Mouse (Mus musculus) forebrain, embryonic 11.5 days (tissue): ENCODE data around the gene Eno2. TPM values are rescaled to one million over a fixed set of nuclear protein-coding genes. Genes with fewer than 3 reads are reported as not detected.

Experiments used
- ATAC-seq: fragments of 200-750 bp; cut with Nextera tagmentation; replicated peaks from 2 replicates; pipeline ENCODE4 v1.8.0; 2017; ENCODE audit warnings: moderate TSS enrichment; ENCODE audit not compliant: low FRiP score
- DNase-seq: peaks from one replicate; pipeline ENCODE4 v3.0.0-alpha.2; 2017; ENCODE audit warnings: low spot score
- H3K27ac ChIP-seq: fragments of 300-500 bp; sonication (generic); 2 replicates; pipeline ENCODE4 v1.5.1; 2014; ENCODE audit warnings: low read depth, low read length
- H3K27me3 ChIP-seq: fragments of 300-500 bp; sonication (generic); 2 replicates; pipeline ENCODE4 v1.6.1; 2014; ENCODE audit warnings: mild to moderate bottlenecking, low read length, mixed read lengths; ENCODE audit not compliant: control insufficient read depth, insufficient read depth
- H3K36me3 ChIP-seq: fragments of 300-500 bp; sonication (generic); 2 replicates; pipeline ENCODE4 v1.6.1; 2014; ENCODE audit warnings: mild to moderate bottlenecking, low read length, moderate library complexity, mixed read lengths; ENCODE audit not compliant: control insufficient read depth, insufficient read depth
- H3K4me1 ChIP-seq: fragments of 300-500 bp; sonication (generic); replicated peaks from 2 replicates; pipeline ENCODE4 v1.6.1; 2014; ENCODE audit warnings: low read length, mixed read lengths; ENCODE audit not compliant: control insufficient read depth, insufficient read depth
- H3K4me2 ChIP-seq: fragments of 300-500 bp; sonication (generic); 2 replicates; pipeline ENCODE4 v1.6.1; 2014; ENCODE audit warnings: low read depth, mild to moderate bottlenecking, low read length, moderate library complexity, mixed read lengths; ENCODE audit not compliant: severe bottlenecking
- H3K4me3 ChIP-seq: fragments of 300-500 bp; sonication (generic); 2 replicates; pipeline ENCODE4 v1.5.1; 2014; ENCODE audit warnings: low read depth, low read length
- H3K9ac ChIP-seq: fragments of 300-500 bp; sonication (generic); 2 replicates; pipeline ENCODE4 v1.6.1; 2014; ENCODE audit warnings: low read length
- H3K9me3 ChIP-seq: fragments of 300-500 bp; sonication (generic); 2 replicates; pipeline ENCODE4 v1.6.1; 2016; ENCODE audit warnings: low read length, mixed read lengths; ENCODE audit not compliant: control insufficient read depth
- WGBS: fragments of 180-500 bp; shearing (Covaris S2); extraction: QIAGEN DNeasy Blood & Tissue Kit; methylation state at CpG from one replicate; pipeline ENCODE4 v1.1.7; 2014; 5-methylcytosine and 5-hydroxymethylcytosine counted together
- microRNA counts: library from miRNA; unstranded; fragments of <30 nt; microRNA quantifications from one replicate; lab custom pipeline; 2015
- microRNA-seq: library from miRNA; unstranded; fragments of <30 nt; microRNA quantifications from one replicate; pipeline ENCODE4, GENCODE M21; 2016; ENCODE audit not compliant: insufficient number of aligned reads
- polyA plus RNA-seq: library from polyadenylated mRNA; unstranded; fragments of >200 nt; fragmentation: Nextera tagmentation; extraction: Ambion mirVana; gene quantifications from 2 replicates; pipeline ENCODE4 v1.2.1, GENCODE M21; 2014

The Eno2 gene
- polyA plus RNA-seq, 1 experiment from 2014 or later: 5.8 TPM

GRCm38 (mm10) chr6:124719354-124719978, 50.0 kb downstream of the Eno2 start:
- H3K27me3 ChIP-seq: no peaks in the 10 kb centered on the region
- no peak overlapping the region for H3K4me3 ChIP-seq
- no peaks in the 10 kb centered on the region for H3K4me1 ChIP-seq
- H3K9ac ChIP-seq: no peak overlapping the region
- no peak for DNase-seq
- ATAC-seq: no peak
- 79% methylated on average over 7 of the region's 7 CpGs for WGBS
- H3K4me2 ChIP-seq: no peak overlapping the region
- H3K9me3 ChIP-seq: no peaks in the 10 kb centered on the region
- no peak overlapping the region for H3K27ac ChIP-seq
- H3K36me3 ChIP-seq: peaks cover 5% of the 10 kb centered on the region; the same call in 1 of the 2 replicates

DNA sequence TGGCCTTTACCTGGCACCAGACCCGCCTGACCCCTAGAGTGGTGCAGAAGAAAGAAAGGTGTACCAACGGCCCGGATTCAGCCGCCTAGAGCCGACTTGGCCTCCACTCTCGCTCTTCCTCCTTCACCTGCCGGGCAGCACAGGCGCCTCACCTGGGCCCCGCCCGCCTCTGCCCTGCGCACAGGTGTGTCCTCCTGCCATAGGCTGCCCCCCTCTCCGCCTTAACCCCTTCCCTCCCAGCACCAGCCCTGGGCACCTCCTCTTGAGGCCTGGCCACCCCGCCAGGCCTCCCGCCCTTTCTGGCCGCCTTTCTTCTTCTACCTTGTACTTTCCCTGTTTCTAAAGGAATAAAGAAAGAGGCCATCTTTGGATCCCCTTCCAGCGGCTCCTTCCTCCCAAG, 50.8 kb downstream of the Eno2 start:
- WGBS: 51% methylated on average over 16 of the region's 16 CpGs
- H3K27ac ChIP-seq: no peak overlapping the region
- H3K4me2 ChIP-seq: no peak overlapping the region
- no peak overlapping the region for H3K4me3 ChIP-seq
- ATAC-seq (no peak), DNase-seq (no peak)
- no peaks in the 10 kb centered on the region for H3K9me3 ChIP-seq
- peaks cover 5% of the 10 kb centered on the region; the same call in 1 of the 2 replicates for H3K36me3 ChIP-seq
- no peak overlapping the region for H3K9ac ChIP-seq
- no peaks in the 10 kb centered on the region for H3K27me3 ChIP-seq
- H3K4me1 ChIP-seq: no peaks in the 10 kb centered on the region; the same call in 1 of the 2 replicates

GRCm38 (mm10) chr6:124717968-124718367, 51.5 kb downstream of the Eno2 start:
- ATAC-seq (no peak), DNase-seq (no peak)
- Histone ChIP-seq H3K9me3 (no peaks in the 10 kb centered on the region), H3K4me2 (no peak overlapping the region), H3K9ac (no peak overlapping the region), H3K4me3 (no peak overlapping the region), H3K4me1 (peaks cover 2% of the 10 kb centered on the region; the same call in 1 of the 2 replicates), H3K27me3 (no peaks in the 10 kb centered on the region), H3K36me3 (peaks cover 5% of the 10 kb centered on the region; the same call in 1 of the 2 replicates), H3K27ac (no peak overlapping the region)
- WGBS: 79% methylated on average over 13 of the region's 13 CpGs

DNA sequence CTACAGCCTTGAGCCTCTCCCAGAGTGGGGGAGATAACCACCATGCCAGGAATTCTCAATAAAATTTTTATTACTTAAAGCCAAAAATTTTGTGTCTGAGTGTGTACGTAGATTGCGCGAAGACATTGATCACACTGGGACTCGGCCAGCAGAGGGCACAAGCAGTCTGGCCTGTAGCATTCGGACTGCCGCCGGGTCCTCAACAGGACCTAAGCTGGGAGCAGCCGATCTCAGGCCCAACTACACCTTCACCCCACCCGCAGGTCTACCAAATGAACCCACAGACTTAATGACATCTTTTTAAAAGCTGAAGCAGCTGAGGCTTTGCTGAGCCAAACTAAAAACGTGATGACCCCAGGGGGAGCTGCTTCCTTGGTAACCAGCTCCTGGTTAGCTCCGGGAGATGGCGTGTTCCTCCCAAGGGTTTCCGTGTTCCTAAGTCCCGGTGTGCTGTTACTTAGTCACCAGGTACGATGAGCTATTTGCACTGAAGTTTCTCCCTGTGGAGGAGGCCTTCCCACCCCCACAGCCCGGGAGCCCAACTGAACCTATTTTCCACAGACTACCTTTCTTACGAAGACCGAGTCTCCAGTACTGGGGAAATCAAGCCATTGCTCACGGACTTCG, 52.5 kb downstream of the Eno2 start:
- WGBS: 69% methylated on average over 20 of the region's 20 CpGs
- no peak overlapping the region for H3K4me3 ChIP-seq
- peak; percentile 77 for DNase-seq

DNA sequence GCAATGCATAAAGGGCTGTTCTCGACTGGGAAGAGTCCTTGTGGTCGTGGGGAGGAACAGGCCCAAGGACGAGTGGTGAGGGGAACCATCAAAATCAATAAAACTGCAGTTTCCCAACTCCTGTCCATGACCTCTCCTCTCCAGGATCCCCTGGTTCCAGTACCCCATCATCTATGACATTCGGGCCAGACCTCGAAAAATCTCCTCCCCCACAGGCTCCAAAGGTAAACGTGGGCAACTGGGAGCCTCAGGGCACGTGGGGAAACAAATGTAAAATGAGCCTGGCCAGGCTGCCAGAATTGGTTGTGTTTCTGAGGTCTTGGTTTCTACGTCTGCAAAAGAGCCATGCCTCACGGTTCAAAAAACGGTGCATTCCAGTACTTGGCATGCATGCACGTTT, 56.6 kb downstream of the Eno2 start:
- peaks cover 5% of the 10 kb centered on the region; the same call in 1 of the 2 replicates for H3K36me3 ChIP-seq
- H3K4me2 ChIP-seq: peak overlapping the region; percentile 98
- H3K27me3 ChIP-seq: no peaks in the 10 kb centered on the region
- 25% methylated on average over 11 of the region's 11 CpGs for WGBS
- ATAC-seq (no peak; the same call in 1 of the 2 replicates), DNase-seq (no peak)
- H3K9me3 ChIP-seq: no peaks in the 10 kb centered on the region
- no peak overlapping the region for H3K27ac ChIP-seq
- H3K4me3 ChIP-seq: peak overlapping the region; percentile 92
- peak overlapping the region; percentile 92 for H3K9ac ChIP-seq
- peaks cover 7% of the 10 kb centered on the region; the same call in 1 of the 2 replicates for H3K4me1 ChIP-seq

More for the DNA sequence above, 52.5 kb downstream of the Eno2 start:
- H3K27ac ChIP-seq: no peak overlapping the region
- peaks cover 5% of the 10 kb centered on the region; the same call in 1 of the 2 replicates for H3K36me3 ChIP-seq
- H3K9me3 ChIP-seq: no peaks in the 10 kb centered on the region
- no peak for ATAC-seq
- H3K4me1 ChIP-seq: peaks cover 2% of the 10 kb centered on the region; the same call in 1 of the 2 replicates
- H3K4me2 ChIP-seq: no peak overlapping the region
- H3K27me3 ChIP-seq: no peaks in the 10 kb centered on the region
- H3K9ac ChIP-seq: no peak overlapping the region

- WGBS: under 1% methylated on average over 76 of the region's 76 CpGs
- DNase-seq: peak; percentile 99
- Histone ChIP-seq H3K4me3 (peak within 1 kb of the TSS; percentile 92), H3K4me2 (peak within 1 kb of the TSS; percentile 98), H3K9me3 (no peaks in the 10 kb centered on the region), H3K4me1 (peaks cover 7% of the 10 kb centered on the region; the same call in 1 of the 2 replicates), H3K9ac (peak within 1 kb of the TSS; percentile 92), H3K27ac (peak within 1 kb of the TSS; percentile 73), H3K36me3 (peaks cover 5% of the 10 kb centered on the region; the same call in 1 of the 2 replicates), H3K27me3 (no peaks in the 10 kb centered on the region)
- peak; percentile 95 for ATAC-seq
These were observed 57.4 kb downstream of the Eno2 start, which contains the start of the genes Emg1 and Phb2 for GRCm38 (mm10) chr6:124711824-124712782. Gene Emg1 (minus strand): TSS chr6:124712178. Gene Phb2 (plus strand): TSS chr6:124712336.

MicroRNA genes within 50 kb of the gene (microRNA counts, 519-probe panel; counts per million panel counts)
- microRNA mmu-miR-141 (lab: Ali Mortazavi, UCI) (31.2 counts per million), microRNA mmu-miR-200c (lab: Ali Mortazavi, UCI) (3,795 counts per million, percentile 25 among the panel's probes with 10 or more counts)

Small RNA genes within 50 kb of the gene (microRNA-seq; reads per million reads assigned to microRNA genes)
- 145 reads per million, percentile 40 among the genes with 10 or more reads in this experiment for gene Mir141
- gene Mir200c: 1,163 reads per million, percentile 69 among the genes with 10 or more reads in this experiment

Other genes with a start within 250 kb of the Eno2 start
- 0.33 TPM in 1 of 2 replicates, not detected in the other for gene C1s1, start 227.3 kb downstream of the Eno2 start, polyA plus RNA-seq
- not detected in 2 replicates for gene C1rb, start 199.4 kb downstream of the Eno2 start, polyA plus RNA-seq
- not detected in 2 replicates for gene C1s2, start 133.6 kb downstream of the Eno2 start, polyA plus RNA-seq
- 34.3 and 35.5 TPM in 2 replicates for gene Lpcat3, start 106.6 kb downstream of the Eno2 start, polyA plus RNA-seq
- gene Emg1, start 57.5 kb downstream of the Eno2 start, polyA plus RNA-seq: 227 and 228 TPM in 2 replicates
- gene Phb2, start 57.3 kb downstream of the Eno2 start, polyA plus RNA-seq: 376 and 404 TPM in 2 replicates
- gene Ptpn6, start 31.0 kb downstream of the Eno2 start, polyA plus RNA-seq: 4.8 and 4.9 TPM in 2 replicates
- 509 and 514 TPM in 2 replicates for gene Grcc10, start 28.3 kb downstream of the Eno2 start, polyA plus RNA-seq
- gene Gm45234, start 13.7 kb downstream of the Eno2 start, polyA plus RNA-seq: not detected in 2 replicates
- 13.9 and 14.4 TPM in 2 replicates for gene Atn1, start 13.1 kb downstream of the Eno2 start, polyA plus RNA-seq
- 4.5 and 6.8 TPM in 2 replicates for gene Lrrc23, start 10.1 kb upstream of the Eno2 start, polyA plus RNA-seq
- 7.5 and 8.4 TPM in 2 replicates for gene Spsb2, start 39.0 kb upstream of the Eno2 start, polyA plus RNA-seq
- 875 and 885 TPM in 2 replicates for gene Tpi1, start 44.6 kb upstream of the Eno2 start, polyA plus RNA-seq
- gene Usp5, start 59.8 kb upstream of the Eno2 start, polyA plus RNA-seq: 182 and 184 TPM in 2 replicates
- 276 and 307 TPM in 2 replicates for gene Cdca3, start 59.9 kb upstream of the Eno2 start, polyA plus RNA-seq
- gene Gnb3, start 70.6 kb upstream of the Eno2 start, polyA plus RNA-seq: 0.71 and 1.1 TPM in 2 replicates
- gene P3h3, start 88.1 kb upstream of the Eno2 start, polyA plus RNA-seq: 17.3 and 17.8 TPM in 2 replicates
- 2.7 and 2.8 TPM in 2 replicates for gene Gpr162, start 94.3 kb upstream of the Eno2 start, polyA plus RNA-seq
- gene Cd4, start 118.5 kb upstream of the Eno2 start, polyA plus RNA-seq: not detected in 2 replicates
- 2.3 and 2.5 TPM in 2 replicates for gene Lag3, start 142.0 kb upstream of the Eno2 start, polyA plus RNA-seq
- 369 and 455 TPM in 2 replicates for gene Ptms, start 150.4 kb upstream of the Eno2 start, polyA plus RNA-seq
- 450 and 480 TPM in 2 replicates for gene Mlf2, start 161.7 kb upstream of the Eno2 start, polyA plus RNA-seq
- gene Cops7a, start 195.9 kb upstream of the Eno2 start, polyA plus RNA-seq: 111 and 122 TPM in 2 replicates
- gene Pianp, start 227.0 kb upstream of the Eno2 start, polyA plus RNA-seq: 2.5 TPM in 2 replicates
- 9.0 and 10.2 TPM in 2 replicates for gene Zfp384, start 239.5 kb upstream of the Eno2 start, polyA plus RNA-seq